Mouse (Mus musculus) spleen, adult 2 months (tissue): Measurements from ENCODE around the gene Arhgap1.

ENCODE experiments used
- CTCF ChIP-seq: fragments of 200-500 bp; IDR thresholded peaks from 2 replicates; pipeline ENCODE4 v1.5.1; 2011; ENCODE audit warnings: mild to moderate bottlenecking, inconsistent platforms; ENCODE audit not compliant: insufficient read depth, insufficient read length, insufficient replicate concordance; ENCODE audit errors: extremely low read depth
- POLR2A ChIP-seq: fragments of 200-500 bp; IDR thresholded peaks from 2 replicates; pipeline ENCODE4 v1.6.1; 2011; ENCODE audit warnings: low read depth, low read length, inconsistent platforms

DNA sequence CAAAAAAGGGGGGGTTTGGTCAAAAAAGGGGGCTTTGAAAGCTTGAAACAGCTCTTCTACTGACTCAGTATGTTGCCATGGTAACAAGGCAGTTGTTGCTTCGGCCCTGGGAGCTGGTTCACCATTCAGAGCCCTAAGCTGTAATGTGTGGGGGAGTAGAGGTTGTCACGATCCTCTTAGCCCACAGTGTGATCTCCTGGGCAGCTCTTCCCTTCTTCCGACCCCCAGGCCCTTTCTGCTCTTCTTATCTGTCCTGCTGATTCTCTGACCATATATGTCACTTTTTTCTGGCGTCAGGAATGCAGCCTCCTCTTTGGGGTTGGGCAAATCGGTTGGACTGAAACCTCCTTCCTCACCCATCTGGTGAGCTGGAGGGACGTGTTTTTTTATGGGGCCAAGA lies 3.2 kb downstream of the Arhgap1 start:
- TF ChIP-seq CTCF (no peak), POLR2A (no peak)
